Mouse (Mus musculus) retina, postnatal 1 day (tissue): Measurements from ENCODE around the gene Vti1a.

Experiments used
- DNase-seq: peaks from one replicate; pipeline ENCODE4 v3.0.0-alpha.2; 2012

The Vti1a gene

GRCm38 (mm10) chr19:55469301-55470051, 153.4 kb downstream of the Vti1a start:
- DNase-seq, result peak; percentile 25

- DNase-seq, result no peak
These were observed 156.5 kb downstream of the Vti1a start for GRCm38 (mm10) chr19:55472582-55472981.

- DNase-seq, result no peak
These were observed 158.1 kb downstream of the Vti1a start for GRCm38 (mm10) chr19:55474225-55474624.

GRCm38 (mm10) chr19:55480526-55480925, 164.4 kb downstream of the Vti1a start:
- DNase-seq, result no peak

GRCm38 (mm10) chr19:55481308-55481707, 165.2 kb downstream of the Vti1a start:
- peak; percentile 21 for DNase-seq

GRCm38 (mm10) chr19:55483526-55483925, 167.4 kb downstream of the Vti1a start:
- DNase-seq, result no peak

- DNase-seq, result no peak
These were observed 168.5 kb downstream of the Vti1a start for GRCm38 (mm10) chr19:55484559-55484958.

- DNase-seq, result peak; percentile 24
These were observed 170.4 kb downstream of the Vti1a start for GRCm38 (mm10) chr19:55486473-55486872.

- peak; percentile 71 for DNase-seq
These were observed 175.3 kb downstream of the Vti1a start for GRCm38 (mm10) chr19:55491126-55492076.

GRCm38 (mm10) chr19:55496333-55496732, 180.2 kb downstream of the Vti1a start:
- DNase-seq, result no peak

GRCm38 (mm10) chr19:55499179-55499863, 183.2 kb downstream of the Vti1a start:
- no peak for DNase-seq

- no peak for DNase-seq
These were observed 185.9 kb downstream of the Vti1a start for GRCm38 (mm10) chr19:55501985-55502384.

- DNase-seq, result no peak
These were observed 187.7 kb downstream of the Vti1a start for GRCm38 (mm10) chr19:55503771-55504170.

GRCm38 (mm10) chr19:55507748-55508147, 191.7 kb downstream of the Vti1a start:
- no peak for DNase-seq

GRCm38 (mm10) chr19:55508239-55508638, 192.1 kb downstream of the Vti1a start:
- DNase-seq, result no peak

GRCm38 (mm10) chr19:55508965-55509364, 192.9 kb downstream of the Vti1a start:
- no peak for DNase-seq

- DNase-seq, result no peak
These were observed 193.5 kb downstream of the Vti1a start for GRCm38 (mm10) chr19:55509618-55510017.

- no peak for DNase-seq
These were observed 197.8 kb downstream of the Vti1a start for GRCm38 (mm10) chr19:55513941-55514340.

GRCm38 (mm10) chr19:55520236-55520635, 204.1 kb downstream of the Vti1a start:
- no peak for DNase-seq

- DNase-seq, result no peak
These were observed 207.2 kb downstream of the Vti1a start for GRCm38 (mm10) chr19:55523340-55523739.

GRCm38 (mm10) chr19:55524385-55524784, 208.3 kb downstream of the Vti1a start:
- no peak for DNase-seq

- no peak for DNase-seq
These were observed 209.0 kb downstream of the Vti1a start for GRCm38 (mm10) chr19:55525056-55525455.

- no peak for DNase-seq
These were observed 210.7 kb downstream of the Vti1a start for GRCm38 (mm10) chr19:55526717-55527235.
